Mouse (Mus musculus): ENCODE data around the gene Hvcn1. TPM values are rescaled to one million over a fixed set of nuclear protein-coding genes. Genes with fewer than 3 reads are reported as not detected.

Hvcn1 gene
- polyA plus RNA-seq, 1 experiment from 2014 or later = 3.1 TPM

- Histone ChIP-seq H3K4me3 (ENCODE audit: low read depth, low read length) (peak within 1 kb of the TSS; percentile 83), H3K27ac (ENCODE audit: low read depth, low read length) (no peak within 1 kb of the TSS), H3K27me3 (replicated peaks; ENCODE audit: control insufficient read depth, insufficient read depth, low read length) (no peaks in the 10 kb centered on the region), H3K4me1 (replicated peaks; ENCODE audit: control insufficient read depth, insufficient read depth, low read length) (peaks cover 13% of the 10 kb centered on the region), H3K4me2 (peak within 1 kb of the TSS; percentile 88), H3K36me3 (ENCODE audit: control insufficient read depth, insufficient read depth, low read length) (no peaks in the 10 kb centered on the region), H3K9ac (ENCODE audit: low read depth, low read length) (peak within 1 kb of the TSS; percentile 77), H3K9me3 (ENCODE audit: control insufficient read depth, low read length) (no peaks in the 10 kb centered on the region)
- peak; percentile 91 for DNase-seq (ENCODE audit: low spot score)
- peak; percentile 97 for ATAC-seq (replicated peaks; ENCODE audit: low FRiP score)
- 1% methylated on average over 49 of the region's 49 CpGs for WGBS
Observed at GRCm38 (mm10) chr5:122263933-122264905, 57.6 kb downstream of the Hvcn1 start, which contains the start of gene Tctn1. Tctn1 (minus strand) TSS chr5:122264460.

DNA sequence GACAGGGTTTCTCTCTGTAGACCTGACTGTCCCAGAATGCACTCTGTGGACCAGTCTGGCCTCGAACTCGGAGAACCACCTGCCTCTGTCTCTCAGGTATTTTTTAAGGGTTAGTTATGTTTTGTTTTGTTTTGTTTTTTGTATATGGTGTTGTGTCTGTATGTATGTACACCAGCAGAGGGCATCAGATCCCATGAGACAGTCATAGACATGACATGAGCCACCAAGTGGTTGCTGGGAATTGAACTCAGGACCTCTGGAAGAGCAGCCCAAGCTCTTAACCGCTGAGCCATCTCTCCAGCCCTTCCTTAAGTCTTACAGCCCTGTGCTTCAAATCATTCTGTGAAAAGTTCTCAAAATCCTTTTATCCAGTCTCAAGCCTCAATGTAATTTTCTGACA is 58.6 kb downstream of the Hvcn1 start:
- H3K27ac ChIP-seq (ENCODE audit: low read depth, low read length) = no peak overlapping the region
- DNase-seq (ENCODE audit: low spot score) (no peak), ATAC-seq (replicated peaks; ENCODE audit: low FRiP score) (no peak)
- WGBS = 66% methylated on average over 3 of the region's 3 CpGs
- H3K4me2 ChIP-seq = peak overlapping the region; percentile 88
- no peaks in the 10 kb centered on the region for H3K27me3 ChIP-seq (replicated peaks; ENCODE audit: control insufficient read depth, insufficient read depth, low read length)
- no peaks in the 10 kb centered on the region for H3K9me3 ChIP-seq (ENCODE audit: control insufficient read depth, low read length)
- H3K4me1 ChIP-seq (replicated peaks; ENCODE audit: control insufficient read depth, insufficient read depth, low read length) = peaks cover 13% of the 10 kb centered on the region
- H3K36me3 ChIP-seq (ENCODE audit: control insufficient read depth, insufficient read depth, low read length) = no peaks in the 10 kb centered on the region
- no peak overlapping the region for H3K9ac ChIP-seq (ENCODE audit: low read depth, low read length)
- H3K4me3 ChIP-seq (ENCODE audit: low read depth, low read length) = no peak overlapping the region

- H3K9me3 ChIP-seq (ENCODE audit: control insufficient read depth, low read length) = no peaks in the 10 kb centered on the region
- no peaks in the 10 kb centered on the region for H3K36me3 ChIP-seq (ENCODE audit: control insufficient read depth, insufficient read depth, low read length)
- 84% methylated on average over 2 of the region's 2 CpGs for WGBS
- H3K27ac ChIP-seq (ENCODE audit: low read depth, low read length) = no peak overlapping the region
- DNase-seq (ENCODE audit: low spot score) (no peak), ATAC-seq (replicated peaks; ENCODE audit: low FRiP score) (no peak)
- H3K4me3 ChIP-seq (ENCODE audit: low read depth, low read length) = no peak overlapping the region
- no peaks in the 10 kb centered on the region for H3K27me3 ChIP-seq (replicated peaks; ENCODE audit: control insufficient read depth, insufficient read depth, low read length)
- no peak overlapping the region for H3K4me2 ChIP-seq
- peaks cover 13% of the 10 kb centered on the region for H3K4me1 ChIP-seq (replicated peaks; ENCODE audit: control insufficient read depth, insufficient read depth, low read length)
- H3K9ac ChIP-seq (ENCODE audit: low read depth, low read length) = no peak overlapping the region
Observed at GRCm38 (mm10) chr5:122265942-122266341, 59.3 kb downstream of the Hvcn1 start.

GRCm38 (mm10) chr5:122267136-122267535 is 60.5 kb downstream of the Hvcn1 start:
- H3K9me3 ChIP-seq (ENCODE audit: control insufficient read depth, low read length) = no peaks in the 10 kb centered on the region
- WGBS = 59% methylated on average over 7 of the region's 7 CpGs
- ATAC-seq (replicated peaks; ENCODE audit: low FRiP score) (no peak), DNase-seq (ENCODE audit: low spot score) (no peak)
- peaks cover 9% of the 10 kb centered on the region for H3K4me1 ChIP-seq (replicated peaks; ENCODE audit: control insufficient read depth, insufficient read depth, low read length)
- H3K27ac ChIP-seq (ENCODE audit: low read depth, low read length) = no peak overlapping the region
- H3K4me3 ChIP-seq (ENCODE audit: low read depth, low read length) = no peak overlapping the region
- no peaks in the 10 kb centered on the region for H3K27me3 ChIP-seq (replicated peaks; ENCODE audit: control insufficient read depth, insufficient read depth, low read length)
- no peak overlapping the region for H3K4me2 ChIP-seq
- no peak overlapping the region for H3K9ac ChIP-seq (ENCODE audit: low read depth, low read length)
- no peaks in the 10 kb centered on the region for H3K36me3 ChIP-seq (ENCODE audit: control insufficient read depth, insufficient read depth, low read length)

DNA sequence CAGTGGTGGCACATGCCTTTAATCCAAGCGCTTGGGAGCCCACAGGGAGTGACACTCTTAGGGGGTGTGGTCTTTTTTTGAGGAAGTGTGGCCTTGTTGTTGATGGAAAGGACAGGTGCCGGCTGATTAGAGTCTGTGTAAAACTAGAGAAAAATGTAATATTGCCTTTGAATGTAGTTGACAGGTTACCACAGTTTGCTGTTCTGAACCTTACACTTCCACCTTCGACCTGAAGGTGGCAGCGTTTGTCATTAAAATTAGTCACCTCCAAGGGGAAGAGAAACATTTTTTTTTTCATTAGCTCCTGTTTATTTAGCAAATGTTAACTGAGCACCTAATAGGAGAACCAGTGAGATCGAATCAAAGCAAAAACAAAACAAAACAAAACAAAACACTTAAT is 61.3 kb downstream of the Hvcn1 start:
- no peak overlapping the region for H3K27ac ChIP-seq (ENCODE audit: low read depth, low read length)
- ATAC-seq (replicated peaks; ENCODE audit: low FRiP score) (no peak), DNase-seq (ENCODE audit: low spot score) (no peak)
- no peaks in the 10 kb centered on the region for H3K36me3 ChIP-seq (ENCODE audit: control insufficient read depth, insufficient read depth, low read length)
- no peak overlapping the region for H3K4me2 ChIP-seq
- no peaks in the 10 kb centered on the region for H3K27me3 ChIP-seq (replicated peaks; ENCODE audit: control insufficient read depth, insufficient read depth, low read length)
- peaks cover 6% of the 10 kb centered on the region for H3K4me1 ChIP-seq (replicated peaks; ENCODE audit: control insufficient read depth, insufficient read depth, low read length)
- H3K9ac ChIP-seq (ENCODE audit: low read depth, low read length) = no peak overlapping the region
- H3K4me3 ChIP-seq (ENCODE audit: low read depth, low read length) = no peak overlapping the region
- 24% methylated on average over 5 of the region's 5 CpGs for WGBS
- no peaks in the 10 kb centered on the region for H3K9me3 ChIP-seq (ENCODE audit: control insufficient read depth, low read length)

GRCm38 (mm10) chr5:122268858-122269604 is 62.4 kb downstream of the Hvcn1 start:
- no peak for DNase-seq (ENCODE audit: low spot score)
- no peak for ATAC-seq (replicated peaks; ENCODE audit: low FRiP score)
- 58% methylated on average over 12 of the region's 12 CpGs for WGBS
- Histone ChIP-seq H3K4me2 (no peak overlapping the region), H3K27ac (ENCODE audit: low read depth, low read length) (no peak overlapping the region), H3K4me1 (replicated peaks; ENCODE audit: control insufficient read depth, insufficient read depth, low read length) (peaks cover 3% of the 10 kb centered on the region; the same call in 1 of the 2 replicates), H3K4me3 (ENCODE audit: low read depth, low read length) (no peak overlapping the region), H3K36me3 (ENCODE audit: control insufficient read depth, insufficient read depth, low read length) (no peaks in the 10 kb centered on the region), H3K27me3 (replicated peaks; ENCODE audit: control insufficient read depth, insufficient read depth, low read length) (no peaks in the 10 kb centered on the region), H3K9ac (ENCODE audit: low read depth, low read length) (no peak overlapping the region; the same call in 1 of the 2 replicates), H3K9me3 (ENCODE audit: control insufficient read depth, low read length) (no peaks in the 10 kb centered on the region)

DNA sequence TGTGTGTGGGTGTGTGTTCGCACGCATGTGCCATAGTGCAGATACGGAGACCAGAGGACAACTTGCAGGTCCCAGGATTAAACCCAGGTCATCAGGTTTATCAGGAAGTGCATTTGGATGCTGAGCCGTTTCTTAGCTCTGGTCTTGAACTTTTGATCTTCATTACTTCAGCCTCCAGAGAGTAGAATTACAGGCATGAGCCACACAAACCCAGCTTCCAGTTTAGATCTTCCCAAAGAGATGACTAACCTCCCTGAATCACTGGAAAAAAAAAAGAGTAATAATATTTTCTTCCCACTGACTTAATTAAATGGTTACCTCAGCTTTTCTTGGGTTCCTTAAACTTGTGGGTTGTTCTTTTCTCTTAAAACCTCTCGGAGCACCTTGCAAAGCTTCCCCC is 66.2 kb downstream of the Hvcn1 start:
- ATAC-seq (replicated peaks; ENCODE audit: low FRiP score) = no peak
- no peak for DNase-seq (ENCODE audit: low spot score)
- Histone ChIP-seq H3K4me3 (ENCODE audit: low read depth, low read length) (no peak overlapping the region), H3K9me3 (ENCODE audit: control insufficient read depth, low read length) (no peaks in the 10 kb centered on the region), H3K27ac (ENCODE audit: low read depth, low read length) (no peak overlapping the region), H3K36me3 (ENCODE audit: control insufficient read depth, insufficient read depth, low read length) (no peaks in the 10 kb centered on the region), H3K4me1 (replicated peaks; ENCODE audit: control insufficient read depth, insufficient read depth, low read length) (no peaks in the 10 kb centered on the region; the same call in 1 of the 2 replicates), H3K4me2 (no peak overlapping the region), H3K9ac (ENCODE audit: low read depth, low read length) (no peak overlapping the region), H3K27me3 (replicated peaks; ENCODE audit: control insufficient read depth, insufficient read depth, low read length) (no peaks in the 10 kb centered on the region)
- WGBS = 77% methylated on average over 5 of the region's 5 CpGs

DNA sequence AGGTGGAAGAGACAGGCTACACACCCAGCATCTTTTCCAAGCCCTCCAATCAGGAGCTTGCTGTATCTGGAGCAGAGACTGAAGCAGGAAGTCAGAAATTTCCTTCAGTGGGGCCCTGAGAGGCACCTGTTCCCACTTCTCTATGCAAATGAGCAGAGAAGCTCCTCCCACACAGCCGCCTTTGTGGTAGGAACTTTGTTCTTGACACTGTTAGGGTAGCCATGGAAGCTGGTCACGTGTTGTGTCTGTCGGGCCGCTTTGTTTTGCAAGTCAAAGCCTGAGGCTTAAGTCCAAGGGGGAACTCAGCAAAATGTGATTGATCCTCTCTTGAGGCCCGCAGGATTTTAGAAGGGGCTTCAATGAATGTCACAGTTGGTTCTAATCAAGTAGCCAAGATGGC is 68.2 kb downstream of the Hvcn1 start:
- DNase-seq (ENCODE audit: low spot score) (no peak), ATAC-seq (replicated peaks; ENCODE audit: low FRiP score) (0 out of 2 replicates have a peak, but pooled peaks have one; percentile 51)
- H3K27me3 ChIP-seq (replicated peaks; ENCODE audit: control insufficient read depth, insufficient read depth, low read length) = no peaks in the 10 kb centered on the region
- no peak overlapping the region for H3K27ac ChIP-seq (ENCODE audit: low read depth, low read length)
- no peak overlapping the region for H3K4me2 ChIP-seq
- H3K9ac ChIP-seq (ENCODE audit: low read depth, low read length) = no peak overlapping the region
- H3K4me3 ChIP-seq (ENCODE audit: low read depth, low read length) = no peak overlapping the region
- no peaks in the 10 kb centered on the region; the same call in 1 of the 2 replicates for H3K4me1 ChIP-seq (replicated peaks; ENCODE audit: control insufficient read depth, insufficient read depth, low read length)
- 24% methylated on average over 5 of the region's 5 CpGs for WGBS
- no peaks in the 10 kb centered on the region for H3K9me3 ChIP-seq (ENCODE audit: control insufficient read depth, low read length)
- no peaks in the 10 kb centered on the region for H3K36me3 ChIP-seq (ENCODE audit: control insufficient read depth, insufficient read depth, low read length)
